Mouse (Mus musculus) gastrocnemius, adult 18-20 months (tissue): ENCODE measurements around the gene Elp6. TPM values are rescaled to one million over a fixed set of nuclear protein-coding genes. Genes with fewer than 3 reads are reported as not detected.
A peak's percentile ranks its signal among the peaks of the same experiment; 100 is the strongest.
"Not testable (repeated sequence)": the region's sequence is repeated elsewhere in the genome, so short reads cannot be mapped to it uniquely, and the experiment has no call there.

Source experiments
- DNase-seq: peaks from one replicate; pipeline ENCODE4 v3.0.0; 2021; ENCODE audit warnings: low spot score
- total RNA-seq, 2 experiments: library from RNA; stranded (reverse); gene quantifications; 2 replicates each; pipeline ENCODE4 v1.2.3; 2021

Elp6 gene
- total RNA-seq, 2 experiments from 2014 or later: 1.8 to 2.2 TPM

DNA sequence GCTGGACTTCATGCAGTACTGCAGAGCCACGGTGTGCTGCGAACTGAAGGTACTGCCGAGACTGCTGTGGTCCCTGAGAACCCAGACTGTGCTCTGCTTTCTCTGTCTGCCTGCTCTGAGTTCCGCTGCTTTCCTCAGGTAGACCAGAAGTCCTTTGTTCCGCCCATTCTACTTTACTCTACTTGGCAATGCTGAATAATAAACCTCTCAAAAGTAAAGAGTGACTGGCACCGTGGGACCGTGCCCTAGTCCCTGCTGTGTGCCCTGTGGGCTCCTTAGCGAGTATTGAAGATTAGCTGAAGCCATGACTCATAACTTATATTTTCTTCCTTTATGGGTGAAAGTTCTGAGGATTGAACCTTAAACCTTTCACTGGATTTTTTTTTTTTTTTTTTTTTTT is 10.9 kb downstream of the Elp6 start:
- no peak for DNase-seq

DNA sequence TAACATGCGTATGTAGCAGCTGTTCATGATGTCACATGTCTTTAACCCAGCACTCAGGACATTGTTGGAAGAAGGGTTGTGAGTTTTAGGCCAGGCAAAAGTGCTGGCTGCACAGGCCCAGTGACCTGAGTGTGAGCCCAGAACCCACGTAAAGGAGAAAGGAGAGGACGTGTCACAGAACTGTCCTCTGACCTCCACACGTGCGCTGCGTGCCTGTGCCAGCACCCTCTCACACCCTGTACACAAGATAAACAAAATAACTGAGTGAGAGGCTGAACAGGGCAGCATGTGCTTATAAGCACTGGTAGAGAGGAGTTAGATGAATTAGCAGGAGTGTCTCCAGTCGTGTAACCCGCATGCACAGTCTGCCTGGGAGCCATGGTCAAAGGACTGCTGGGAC is 11.5 kb downstream of the Elp6 start:
- DNase-seq: no peak

DNA sequence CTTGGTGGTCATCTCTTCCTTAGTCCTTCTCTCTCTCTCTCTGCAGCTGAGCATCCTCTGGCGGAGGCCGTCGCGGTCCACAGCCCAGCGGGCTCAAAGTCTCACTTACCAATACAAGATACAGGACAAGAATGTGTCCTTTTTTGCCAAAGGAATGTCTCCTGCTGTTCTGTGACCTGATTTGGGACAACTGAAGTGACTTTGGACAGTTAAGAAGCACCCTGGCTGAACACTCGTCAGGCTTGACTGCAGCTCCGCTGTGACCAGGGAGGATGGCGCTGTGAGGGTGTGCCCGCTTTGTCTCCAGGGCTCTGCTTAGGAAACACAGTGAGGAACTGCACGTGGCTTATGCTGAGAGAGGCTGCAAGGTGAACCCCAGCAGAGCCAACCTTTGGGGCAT is 15.8 kb downstream of the Elp6 start:
- no peak for DNase-seq

DNA sequence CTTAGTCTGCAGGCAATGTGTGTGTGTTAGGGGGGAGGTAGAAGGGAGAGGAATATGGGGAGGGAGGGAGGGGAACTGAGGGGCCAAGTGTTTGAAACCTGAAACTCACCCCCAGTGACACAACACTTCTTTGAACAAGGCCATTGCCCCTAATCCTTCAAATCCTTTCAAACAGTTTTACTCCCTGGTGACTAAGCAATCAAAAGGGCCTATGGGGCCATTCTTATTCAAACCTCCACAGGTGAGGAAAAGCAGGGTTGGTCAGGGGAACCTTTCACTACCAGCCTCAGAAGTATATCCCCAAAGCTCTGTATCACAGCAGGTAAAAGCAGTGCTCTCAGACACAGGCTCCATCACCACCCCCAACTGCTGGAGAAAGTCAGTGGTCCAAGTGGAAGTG is 18.0 kb downstream of the Elp6 start:
- no peak for DNase-seq

DNA sequence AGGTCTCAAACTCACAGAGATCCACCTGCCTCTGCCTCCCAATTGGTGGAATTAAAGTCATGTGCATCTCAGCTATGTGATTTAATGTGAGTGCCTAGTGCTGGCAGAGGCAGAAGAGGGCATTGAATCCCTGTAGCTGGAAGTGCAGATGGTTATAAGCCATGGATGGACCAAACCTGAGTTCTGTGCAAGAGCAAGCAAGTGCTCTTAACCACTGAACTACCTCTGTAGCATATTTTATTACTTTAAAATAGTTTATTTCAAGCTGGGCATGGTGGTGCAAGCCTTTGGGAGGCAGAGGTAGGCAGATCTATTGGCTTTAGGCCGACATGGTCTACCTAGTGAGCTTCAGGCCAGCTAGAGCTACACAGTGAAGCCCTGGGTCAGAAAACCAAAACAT is 19.2 kb downstream of the Elp6 start:
- DNase-seq: no peak

DNA sequence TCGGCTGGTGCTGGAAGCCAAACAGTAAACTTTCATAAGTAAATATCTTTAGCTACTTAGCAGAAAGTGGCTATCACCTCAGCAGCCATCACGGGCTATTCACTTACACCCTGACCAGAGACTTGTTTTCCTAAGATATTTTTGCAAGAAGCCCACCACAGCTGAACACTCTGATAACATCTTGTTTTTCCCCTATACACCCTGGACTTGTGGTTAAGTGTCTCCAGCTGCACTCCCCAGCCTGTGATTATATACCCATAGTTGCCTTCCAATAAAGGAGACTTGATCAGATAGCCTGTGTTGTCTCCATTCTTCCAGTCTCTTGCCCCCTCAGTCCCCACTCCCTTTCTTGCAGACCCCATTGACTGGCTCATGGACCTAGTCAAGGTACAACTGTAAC is 23.2 kb downstream of the Elp6 start:
- DNase-seq: no peak

DNA sequence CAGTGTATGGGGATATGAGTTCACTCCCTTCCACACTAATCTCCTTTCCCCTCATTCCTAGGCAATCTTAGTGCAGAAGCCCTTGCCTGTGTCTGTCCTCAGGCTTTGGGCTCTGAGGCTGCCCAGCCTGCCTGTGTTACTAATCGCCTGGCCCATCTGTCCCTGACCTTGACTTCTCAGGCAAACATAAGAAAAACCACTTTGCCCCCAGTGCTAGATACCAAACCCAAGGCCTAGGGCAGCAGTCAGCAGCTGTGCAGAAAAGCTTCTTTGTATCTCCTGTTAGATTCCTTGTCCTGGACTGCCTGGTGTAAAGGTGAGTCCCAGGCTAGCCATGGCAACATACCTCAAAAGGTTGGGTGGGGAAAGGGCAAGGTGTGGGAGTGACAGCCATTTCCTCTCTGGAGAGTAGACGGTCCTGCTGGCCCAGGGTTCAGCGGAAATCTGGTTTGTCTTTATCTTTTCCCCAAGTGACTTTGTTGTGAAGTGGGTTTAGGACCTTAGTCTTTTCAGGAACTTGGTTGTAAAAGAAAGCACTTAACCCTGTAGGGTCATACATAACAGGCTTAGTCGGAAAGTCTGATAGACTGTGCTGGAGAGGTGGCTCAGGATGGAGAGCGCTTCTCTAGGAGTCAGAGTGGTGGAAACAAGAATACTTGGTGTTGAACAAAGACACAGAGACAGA is 24.1 kb downstream of the Elp6 start:
- DNase-seq: no peak

DNA sequence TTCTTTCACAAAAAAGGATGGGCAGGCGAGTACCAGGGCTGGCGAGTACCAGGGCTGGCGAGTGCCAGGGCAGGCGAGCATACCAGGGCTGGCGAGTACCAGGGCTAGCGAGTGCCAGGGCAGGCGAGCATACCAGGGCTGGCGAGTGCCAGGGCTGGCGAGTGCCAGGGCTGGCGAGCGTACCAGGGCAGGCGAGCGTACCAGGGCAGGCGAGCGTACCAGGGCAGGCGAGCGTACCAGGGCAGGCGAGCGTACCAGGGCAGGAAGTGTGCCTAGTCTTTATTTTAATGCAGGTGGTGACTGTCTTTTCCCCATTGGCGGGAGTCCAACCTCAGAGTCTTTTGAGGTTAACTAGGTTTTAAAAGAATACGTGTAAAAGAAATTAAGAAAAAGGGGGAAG is 24.7 kb downstream of the Elp6 start:
- DNase-seq: no peak

DNA sequence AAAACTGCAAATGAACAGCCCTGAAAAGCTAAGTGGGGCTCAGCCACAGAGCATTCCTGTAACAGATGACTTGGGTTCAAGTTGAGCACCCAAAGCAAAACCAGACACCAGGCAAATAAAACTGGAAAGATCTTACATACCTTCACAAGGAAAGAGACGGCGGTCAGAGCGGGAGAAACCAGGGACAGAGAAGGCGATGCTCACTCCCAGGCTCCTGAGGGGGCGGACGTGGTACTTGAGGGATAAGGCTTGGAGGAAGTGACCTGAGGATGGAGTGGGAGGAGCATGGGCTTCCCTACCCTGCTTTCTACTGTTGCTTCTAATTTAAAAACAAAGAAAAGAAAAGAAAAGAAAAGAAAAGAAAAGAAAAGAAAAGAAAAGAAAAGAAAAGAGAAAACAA is 25.4 kb downstream of the Elp6 start:
- DNase-seq: no peak

DNA sequence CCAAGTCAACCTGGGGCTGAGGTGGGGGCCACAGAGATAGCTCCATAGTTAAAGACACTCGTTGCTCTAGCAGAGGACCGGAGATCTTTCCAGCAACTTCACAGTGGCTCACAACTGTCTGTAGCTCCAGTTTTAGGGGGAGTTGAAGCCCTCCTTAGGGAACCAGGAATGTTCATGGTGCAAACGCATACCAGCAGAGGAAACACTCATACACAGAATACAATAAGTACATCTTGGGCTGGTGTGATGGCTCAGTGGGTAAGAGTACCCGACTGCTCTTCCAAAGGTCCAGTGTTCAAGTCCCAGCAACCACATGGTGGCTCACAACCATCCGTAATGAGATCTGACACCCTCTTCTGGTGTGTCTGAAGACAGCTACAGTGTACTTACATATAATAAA is 25.9 kb downstream of the Elp6 start:
- DNase-seq: not testable (repeated sequence)

DNA sequence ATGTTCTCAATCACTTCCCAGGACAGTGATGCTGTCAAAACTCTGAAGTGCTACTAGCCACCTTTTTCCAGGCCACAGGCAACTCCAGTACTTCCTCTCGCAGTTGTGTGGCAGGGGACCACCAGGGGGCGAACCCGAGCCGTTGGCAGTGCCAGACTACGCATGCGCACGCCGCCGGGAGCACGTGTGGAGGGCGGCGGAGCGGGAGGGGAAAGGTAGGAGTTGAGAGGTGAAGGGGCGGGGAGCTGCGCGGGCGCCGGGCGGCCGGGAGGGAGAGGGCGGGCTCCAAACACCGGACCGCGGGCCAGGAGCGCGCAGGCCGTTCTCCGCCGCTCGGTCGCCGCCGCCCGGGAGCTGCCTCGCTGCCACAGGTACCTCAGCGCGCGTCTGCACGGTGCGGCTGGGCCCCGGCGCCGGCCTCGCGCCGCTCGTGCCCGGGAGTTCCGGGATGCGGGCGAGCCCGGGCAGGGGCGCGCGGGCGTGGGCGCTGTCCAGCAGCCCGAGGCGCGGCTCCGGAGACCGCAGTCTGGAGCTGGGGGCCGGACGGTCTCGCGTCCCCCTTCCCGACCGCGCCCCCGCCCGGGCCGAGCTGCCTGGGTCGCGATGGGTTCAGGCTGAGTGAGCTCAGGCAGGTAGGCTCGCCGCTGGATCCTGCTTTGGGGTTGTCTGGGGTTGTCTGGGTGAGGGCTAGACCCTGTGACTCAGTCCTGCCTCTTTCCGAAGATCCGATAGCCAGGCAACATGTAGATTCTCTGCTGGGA is 28.3 kb downstream of the Elp6 start, which contains the start of gene Scap:
Gene Scap (plus strand): TSS at position 154 of the 761 bp plus-strand sequence.
- DNase-seq: peak; percentile 97

DNA sequence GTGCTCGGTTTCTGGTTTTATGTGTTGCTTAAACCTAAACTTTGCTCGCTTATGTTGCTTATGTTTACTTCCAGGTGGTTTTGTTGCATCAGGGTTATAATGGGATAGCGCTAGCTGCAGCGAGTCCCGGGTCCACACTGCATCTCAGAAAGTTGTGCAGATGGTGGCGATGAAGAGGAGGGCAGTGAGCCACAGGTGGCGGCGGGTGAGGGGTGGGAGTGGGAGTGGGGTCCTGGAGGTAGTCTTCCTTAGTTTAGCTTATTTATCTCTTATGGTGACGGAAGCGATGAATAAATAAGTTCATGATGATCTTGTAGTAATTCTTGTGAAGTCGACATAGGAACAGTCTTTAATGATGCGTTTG is 28.9 kb downstream of the Elp6 start:
- DNase-seq: no peak

DNA sequence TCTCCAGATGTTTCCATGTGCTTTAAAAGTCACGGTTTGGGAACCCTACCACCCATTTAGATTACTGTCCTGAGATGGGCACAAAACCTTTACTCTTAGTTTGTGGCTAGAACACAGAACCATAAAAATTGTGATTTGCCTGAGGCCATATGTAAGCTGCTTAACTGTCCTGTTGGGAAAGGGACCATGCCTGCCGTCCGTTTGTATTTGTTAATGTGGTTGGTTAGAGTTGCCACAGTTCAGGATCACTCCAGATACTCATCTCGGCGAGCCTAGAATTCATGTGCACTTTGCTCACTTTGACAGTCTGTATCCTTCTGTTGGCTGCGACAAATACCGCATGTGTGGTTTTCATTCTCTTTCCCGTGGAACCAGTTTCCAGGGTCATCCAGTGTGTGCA is 29.9 kb downstream of the Elp6 start:
- DNase-seq: no peak

DNA sequence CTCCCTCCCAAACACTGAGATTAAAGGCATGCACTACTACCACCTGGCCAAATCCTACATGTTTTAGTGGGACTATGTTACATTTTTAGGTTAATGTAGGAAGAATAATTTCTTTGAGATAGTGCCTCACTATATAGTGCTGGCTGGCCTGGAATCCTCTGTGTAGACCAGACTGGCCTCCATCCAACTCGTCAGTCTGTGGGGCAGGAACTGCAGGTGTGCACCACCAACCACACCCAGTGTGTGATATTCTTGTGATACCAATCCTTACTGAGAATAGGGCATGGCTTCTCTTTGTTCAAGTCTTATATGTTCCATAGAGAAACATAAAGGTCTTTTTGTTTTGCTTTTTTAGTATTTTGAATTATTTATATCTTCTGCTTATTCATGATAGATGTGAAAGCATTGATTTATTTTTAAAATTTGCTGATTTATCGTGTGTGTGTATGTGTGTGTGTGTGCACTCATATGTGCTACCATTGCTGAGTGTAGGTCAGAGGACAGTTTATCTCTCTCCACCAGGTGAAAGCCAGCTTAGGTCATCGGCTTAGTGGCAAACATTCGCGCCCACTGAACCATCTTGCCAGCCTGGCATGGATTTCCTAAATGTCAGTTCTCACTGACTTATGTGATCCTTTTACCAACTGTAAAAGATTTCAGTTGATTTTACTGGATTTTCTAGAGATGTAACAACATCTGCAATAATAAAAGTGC is 35.2 kb downstream of the Elp6 start:
- no peak for DNase-seq

DNA sequence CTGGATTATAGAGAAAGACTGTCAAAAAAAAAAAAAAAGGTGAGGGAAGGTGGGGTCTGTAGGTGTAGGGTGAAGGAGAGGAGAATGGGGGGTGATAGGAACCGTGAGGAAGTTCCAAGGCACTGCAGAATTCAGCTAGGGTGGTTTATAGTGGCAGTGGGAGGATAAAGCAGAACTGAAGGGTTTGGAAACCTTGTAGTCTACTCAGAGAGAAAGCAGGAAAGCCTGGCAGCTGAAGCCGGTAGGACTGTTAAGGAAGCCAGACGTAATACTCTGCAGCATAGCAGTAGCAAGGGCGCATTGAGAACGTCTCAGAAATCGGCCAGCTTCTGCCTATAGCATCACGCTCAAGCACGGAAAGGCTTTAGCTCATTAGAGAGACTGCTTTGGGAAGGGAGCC is 37.0 kb downstream of the Elp6 start:
- DNase-seq: no peak

DNA sequence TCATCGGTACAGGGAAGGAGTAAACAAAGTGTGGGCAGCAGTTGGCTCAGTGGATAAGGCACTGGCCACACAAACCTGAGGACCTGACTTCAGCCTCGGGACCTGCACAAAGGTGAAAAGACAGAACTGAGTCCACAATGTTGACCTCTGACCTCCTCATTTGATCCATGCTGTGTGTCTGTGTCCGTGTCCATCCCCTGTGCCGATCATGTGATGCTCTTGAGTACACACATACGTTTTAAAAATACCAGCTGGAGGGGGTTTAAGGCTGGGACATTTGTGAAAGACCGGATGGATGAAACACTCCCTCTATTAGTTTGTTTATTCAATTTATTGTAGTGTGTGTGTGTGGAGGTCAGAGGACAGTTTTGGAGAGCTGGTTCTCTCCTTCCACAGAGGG is 38.8 kb downstream of the Elp6 start:
- DNase-seq: no peak

DNA sequence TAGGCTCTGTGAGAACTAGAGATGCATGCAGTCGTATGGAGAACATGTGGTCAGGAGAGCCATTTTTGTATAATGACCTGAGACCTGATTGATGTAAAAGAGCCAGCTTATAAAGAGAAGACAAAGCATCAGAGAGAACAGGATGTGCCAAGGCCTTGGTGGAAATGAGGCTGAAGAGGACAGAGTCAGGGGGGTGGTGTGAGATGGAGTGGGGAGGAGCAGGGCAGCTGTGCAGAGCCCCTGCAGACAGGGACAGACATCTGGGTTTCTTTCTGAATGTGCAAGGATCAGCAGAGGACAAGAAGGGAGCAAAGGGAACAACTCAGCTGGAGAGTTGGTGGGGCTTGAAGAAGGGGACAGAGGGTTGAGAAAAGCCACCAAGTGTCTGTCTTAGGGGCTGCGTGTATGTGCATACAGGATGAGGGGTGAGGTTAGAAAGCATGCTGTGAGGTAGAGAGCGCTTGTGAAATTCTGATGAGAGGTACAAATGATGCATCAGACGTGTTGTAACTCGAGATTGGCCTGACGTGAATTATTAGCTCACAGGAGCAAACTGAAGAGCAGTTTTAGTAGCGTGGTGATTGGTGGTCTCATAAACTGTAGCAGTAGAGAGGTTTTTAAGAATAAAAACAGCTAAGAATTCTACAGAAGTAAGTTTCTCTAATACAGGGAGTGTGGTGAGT is 40.2 kb downstream of the Elp6 start:
- no peak for DNase-seq

DNA sequence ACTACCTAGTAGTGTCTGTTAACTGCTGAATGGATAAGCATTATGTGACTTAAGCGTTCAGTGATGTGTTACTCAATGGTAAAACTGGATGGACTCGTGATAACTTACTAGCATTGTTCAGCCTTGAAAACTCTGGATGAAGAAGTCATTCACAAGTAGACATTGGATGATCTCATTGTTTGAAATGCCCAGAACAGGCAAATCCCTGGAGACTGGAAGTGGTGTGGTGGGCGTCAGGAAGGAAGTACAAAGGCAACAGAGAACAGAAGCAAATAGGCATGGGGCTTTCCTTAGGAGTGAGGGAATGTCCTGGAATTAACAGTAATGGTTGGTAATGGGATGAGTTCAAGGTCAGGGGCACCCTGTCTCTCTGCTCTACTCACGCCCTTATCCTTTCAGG is 43.9 kb downstream of the Elp6 start:
- DNase-seq: no peak

DNA sequence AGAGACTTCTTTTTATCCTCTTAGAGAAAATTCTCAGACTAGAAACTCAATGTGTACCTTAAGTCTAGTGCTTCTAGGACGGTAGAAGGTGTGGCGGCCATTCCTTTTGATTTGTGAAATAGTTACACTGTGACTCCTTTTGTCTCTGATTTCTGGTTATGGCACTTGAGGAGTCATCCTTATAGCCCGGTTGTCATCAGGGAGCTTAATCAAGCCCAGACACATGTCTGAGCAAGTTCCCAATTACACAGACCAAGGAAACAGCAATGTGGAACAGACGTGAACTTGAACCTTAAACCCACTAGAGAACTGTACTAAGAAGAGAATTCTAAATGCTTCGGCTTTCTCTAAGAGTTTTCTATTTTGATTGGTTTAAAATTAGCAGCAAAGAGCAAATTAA is 45.2 kb downstream of the Elp6 start:
- DNase-seq: no peak

DNA sequence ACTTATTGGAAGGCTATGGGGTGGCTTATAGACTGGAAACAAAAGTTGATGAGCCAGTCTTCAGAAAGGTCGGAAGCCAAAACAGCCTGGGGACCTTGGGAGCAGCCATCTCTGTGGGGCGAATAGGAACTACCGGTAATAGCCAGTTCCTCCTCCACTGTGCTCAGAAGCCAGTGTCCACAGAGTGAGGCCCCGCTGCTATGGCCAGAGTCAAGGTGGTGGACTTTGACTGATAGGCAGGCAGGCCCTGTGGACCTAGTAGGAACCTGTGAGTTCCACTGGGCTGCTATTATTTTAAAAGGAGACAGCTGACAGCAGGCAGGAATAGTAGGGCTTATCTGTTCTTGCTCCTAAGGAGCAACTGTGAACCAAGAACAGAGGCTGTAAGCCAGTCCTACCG is 45.6 kb downstream of the Elp6 start:
- no peak for DNase-seq

DNA sequence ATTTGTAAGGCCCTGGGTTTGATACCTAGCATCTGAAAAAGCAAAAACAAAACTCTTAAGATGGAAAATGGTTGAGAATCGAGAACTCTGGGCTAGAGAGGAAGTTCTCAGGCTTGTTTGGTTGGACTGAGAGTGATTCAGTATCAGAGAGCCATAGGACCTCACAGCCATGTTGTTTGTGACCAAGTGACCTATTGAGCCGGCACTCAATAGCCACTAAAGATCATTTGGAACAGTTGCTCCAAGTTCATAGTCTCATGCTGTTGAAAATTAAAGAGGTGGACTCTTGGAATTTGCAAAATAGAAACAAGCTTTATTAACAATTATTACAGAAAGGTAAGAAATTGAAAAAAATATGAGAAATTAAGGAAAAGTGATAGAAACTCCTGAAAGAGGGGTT is 46.4 kb downstream of the Elp6 start:
- DNase-seq: no peak

DNA sequence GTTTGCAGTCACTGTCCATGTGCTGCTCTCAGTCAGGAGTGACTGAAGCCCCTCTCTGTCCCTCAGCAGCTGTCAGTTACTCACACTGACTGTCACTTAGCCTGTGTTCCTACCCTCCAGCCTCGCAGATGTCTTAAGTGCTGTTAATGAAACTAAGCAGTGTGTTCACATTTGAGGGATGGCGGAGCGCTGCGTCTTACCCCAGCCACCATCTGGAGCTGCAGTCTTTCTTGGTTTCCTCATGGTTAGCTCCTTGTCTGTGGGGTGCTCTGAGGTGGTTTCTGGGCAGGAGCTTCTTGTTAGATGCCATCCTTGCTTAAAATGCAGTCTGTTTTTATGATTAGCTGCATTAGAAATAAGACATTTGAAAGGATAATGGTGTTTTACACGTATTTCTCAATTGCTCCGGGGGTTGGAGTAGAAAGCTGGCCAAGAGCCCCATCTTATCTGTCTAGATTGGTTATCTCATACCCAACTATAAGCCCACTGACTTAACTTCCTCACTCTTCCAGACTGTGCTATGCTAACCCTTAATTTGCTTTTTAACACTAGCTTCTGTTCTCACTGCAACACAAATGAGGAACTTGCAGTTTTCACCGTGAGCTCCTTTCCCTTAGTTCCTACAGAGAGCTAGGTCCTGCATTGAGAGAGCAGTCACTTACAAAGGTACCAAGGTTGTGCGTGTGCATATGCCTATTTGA is 47.1 kb downstream of the Elp6 start:
- DNase-seq: no peak
